Mouse (Mus musculus) cerebellum, adult 18-20 months (tissue): Measurements from ENCODE around the gene Tet2.
"Not testable (repeated sequence)": the region's sequence is repeated elsewhere in the genome, so short reads cannot be mapped to it uniquely, and the experiment has no call there.

ENCODE experiments used
- DNase-seq, 2 experiments: peaks; one replicate each; pipeline ENCODE4 v3.0.0; 2021

Gene Tet2

DNA sequence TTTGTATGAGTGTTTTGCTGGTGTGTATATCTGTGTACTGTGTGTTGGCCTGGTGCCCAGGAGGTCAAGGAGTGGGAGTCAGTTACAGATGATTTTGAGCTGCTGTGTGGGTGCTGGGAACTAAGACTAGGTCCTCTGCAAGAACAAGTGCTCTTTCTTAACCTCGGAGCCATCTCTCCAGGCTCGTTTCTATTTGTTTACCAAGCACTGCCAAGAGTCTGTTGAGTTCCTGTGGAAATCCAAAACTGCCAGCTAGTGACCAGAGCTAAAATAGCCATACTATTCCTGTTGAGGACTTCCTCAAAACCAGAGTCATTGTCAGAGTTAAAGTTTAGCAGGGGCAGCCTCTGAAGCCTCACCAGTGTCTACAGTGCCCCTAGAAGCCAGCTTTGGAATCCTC, 1.9 kb upstream of the Tet2 start:
- no peak for DNase-seq

DNA sequence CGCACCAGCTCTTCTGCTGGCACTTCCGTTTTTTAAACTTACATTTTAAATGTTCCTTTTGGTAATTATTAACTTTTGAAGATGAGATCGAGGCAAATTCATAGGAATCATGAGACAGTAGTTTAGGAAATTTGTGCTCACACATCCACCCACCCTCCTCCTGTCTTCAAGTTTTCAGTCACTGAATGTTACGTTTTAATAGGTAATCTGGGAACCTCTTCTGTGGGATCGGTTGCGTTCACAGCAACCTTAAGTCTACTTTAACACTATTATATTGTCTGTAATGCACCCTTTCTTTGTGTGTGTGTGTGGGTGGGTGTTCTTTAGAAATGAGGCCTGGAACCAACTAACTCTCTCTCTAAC, 346 bp upstream of the Tet2 start:
- DNase-seq = no peak

DNA sequence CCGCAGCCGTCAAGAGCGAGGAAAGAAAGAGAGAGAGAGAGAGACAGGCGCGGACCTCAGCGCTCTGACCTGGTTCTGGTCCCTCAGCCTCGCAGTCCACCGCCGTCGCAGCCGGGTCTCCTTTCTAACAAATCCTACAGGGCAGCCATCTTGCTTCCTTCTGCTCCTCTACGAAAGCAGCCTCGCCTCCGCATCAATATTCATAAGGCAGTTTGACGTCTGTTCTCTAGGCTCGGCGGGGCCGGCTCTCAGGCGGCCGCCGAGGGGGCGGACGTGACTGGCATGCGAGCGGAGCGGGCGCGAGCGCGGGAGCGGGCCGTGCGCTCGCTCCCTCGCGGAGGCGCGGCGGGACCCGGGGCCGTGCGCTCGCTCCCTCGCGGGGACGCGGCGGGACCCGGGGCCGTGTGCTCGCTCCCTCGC, 798 bp downstream of the Tet2 start:
- DNase-seq = peak; percentile 83 to 88

DNA sequence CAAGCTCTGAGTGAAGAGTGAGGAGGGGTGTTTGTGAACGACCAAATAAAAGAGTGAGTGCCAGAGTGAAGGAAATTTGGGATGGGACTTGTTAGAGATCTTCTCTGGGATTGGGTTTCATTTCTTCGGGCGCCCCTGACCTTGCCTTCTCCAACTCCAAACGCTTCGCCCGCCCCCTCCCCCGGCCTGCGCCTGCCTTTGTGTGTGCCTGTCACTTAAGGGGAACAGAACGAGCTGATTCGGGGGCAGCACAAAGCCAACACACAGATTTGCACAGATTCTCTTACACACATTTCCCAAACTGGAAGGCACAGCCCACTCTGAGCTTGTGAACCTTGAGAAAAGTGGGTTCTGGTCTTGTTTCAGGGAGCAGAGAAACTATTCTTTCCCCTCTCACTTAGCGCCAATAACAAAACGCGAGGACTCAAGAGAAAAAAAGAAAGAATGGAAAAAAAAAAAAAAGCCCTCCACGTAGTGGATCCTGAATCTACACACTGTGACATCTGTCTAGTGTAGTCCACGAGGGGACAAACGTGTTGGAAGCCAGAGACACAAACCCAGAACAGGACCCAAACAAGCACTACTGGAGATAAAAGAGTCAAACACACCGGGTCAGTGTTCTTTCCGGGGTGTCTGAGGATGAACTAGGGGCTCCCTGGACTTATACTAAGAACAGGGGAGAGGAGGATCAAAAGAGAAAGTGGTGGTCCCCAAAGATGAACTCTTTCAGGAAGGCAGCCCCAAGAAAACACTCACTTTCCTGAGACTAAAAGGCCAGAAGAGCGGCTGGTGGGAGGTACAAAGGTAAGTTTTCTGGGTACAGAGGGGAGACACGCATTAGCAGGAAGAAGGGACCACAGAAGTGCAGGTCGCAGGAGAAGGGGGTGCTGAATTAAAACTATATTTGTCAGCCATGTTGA, 1.6 kb downstream of the Tet2 start:
- DNase-seq = peak; percentile 24 to 29

DNA sequence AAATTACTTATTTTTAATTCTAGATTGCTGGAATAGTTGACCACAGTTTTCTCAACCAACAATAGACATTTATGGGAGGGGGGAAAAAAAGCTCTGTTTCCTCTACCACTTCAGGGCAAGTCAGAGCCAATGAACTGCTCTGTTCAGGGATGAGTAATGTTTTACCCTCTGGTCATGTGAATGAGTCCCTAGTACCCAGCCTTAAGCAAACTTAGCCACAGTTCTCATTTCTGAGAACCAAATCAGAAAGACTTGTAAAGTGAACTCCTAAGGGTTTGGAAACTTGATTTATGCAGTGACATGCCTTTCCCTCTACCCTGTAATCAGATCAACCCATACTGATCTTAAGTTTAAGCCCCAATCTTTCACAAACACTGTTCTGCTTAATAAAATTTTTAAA, 2.9 kb downstream of the Tet2 start:
- no peak for DNase-seq

DNA sequence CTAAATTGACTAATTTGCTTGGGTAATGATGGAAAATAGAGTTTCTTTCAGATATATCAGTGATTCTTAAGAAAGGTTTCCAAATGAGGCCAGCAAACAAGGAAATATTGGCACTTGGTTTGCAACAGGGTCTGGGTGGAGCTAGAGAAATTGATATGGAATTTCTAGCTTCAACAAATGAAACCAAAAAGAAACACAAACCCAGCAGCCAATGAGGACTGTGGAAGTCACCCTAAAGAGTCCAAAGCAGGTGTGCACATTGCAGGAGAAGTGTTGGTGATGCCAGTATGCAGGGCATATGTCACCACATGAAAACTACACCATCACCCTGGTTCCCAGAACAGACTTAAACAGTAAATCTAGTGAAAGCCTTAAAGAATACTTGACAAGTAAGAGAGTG, 3.9 kb downstream of the Tet2 start:
- DNase-seq = no peak

- no peak for DNase-seq
Observed at GRCm38 (mm10) chr3:133539991-133540390, 4.9 kb downstream of the Tet2 start.

DNA sequence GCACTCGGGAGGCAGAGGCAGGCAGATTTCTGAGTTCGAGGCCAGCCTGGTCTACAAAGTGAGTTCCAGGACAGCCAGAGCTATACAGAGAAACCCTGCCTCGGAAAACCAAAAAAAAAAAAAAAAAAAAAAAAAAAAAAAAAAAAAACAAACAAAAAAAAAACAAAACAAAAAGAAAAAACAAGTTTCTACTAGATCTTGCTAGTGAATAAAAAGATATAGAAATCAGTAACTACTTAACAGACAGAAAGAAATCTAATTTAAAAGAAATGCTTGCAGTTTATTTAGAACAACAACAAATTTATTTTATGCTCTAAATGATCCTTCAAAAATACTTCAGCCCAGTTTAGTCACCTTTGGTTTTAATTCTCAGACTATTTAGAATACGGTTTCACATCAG, 6.4 kb downstream of the Tet2 start:
- DNase-seq = not testable (repeated sequence)

DNA sequence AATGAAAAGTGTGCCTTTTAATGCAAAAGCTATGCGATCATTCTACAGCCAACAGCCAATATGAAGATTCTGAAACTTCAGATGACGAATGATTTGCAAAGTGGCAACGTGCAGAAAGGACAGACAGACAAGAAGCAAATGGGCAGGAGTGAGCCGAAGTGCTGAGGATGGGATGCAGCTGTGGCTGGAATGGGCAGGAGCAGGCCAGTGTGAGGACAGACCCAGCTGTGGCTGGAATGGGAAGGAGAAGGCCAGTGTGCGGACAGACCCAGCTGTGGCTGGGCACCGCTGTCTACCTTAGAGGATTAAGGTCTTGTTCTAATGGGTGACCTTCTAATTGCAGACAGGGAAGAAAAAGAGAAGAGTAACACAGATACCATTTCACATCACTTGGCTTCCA, 9.3 kb downstream of the Tet2 start:
- no peak for DNase-seq

GRCm38 (mm10) chr3:133534066-133534465, 10.9 kb downstream of the Tet2 start:
- no peak for DNase-seq

GRCm38 (mm10) chr3:133533272-133533995, 11.5 kb downstream of the Tet2 start:
- DNase-seq = no peak

- DNase-seq = no peak
Observed at GRCm38 (mm10) chr3:133532806-133533205, 12.1 kb downstream of the Tet2 start.

DNA sequence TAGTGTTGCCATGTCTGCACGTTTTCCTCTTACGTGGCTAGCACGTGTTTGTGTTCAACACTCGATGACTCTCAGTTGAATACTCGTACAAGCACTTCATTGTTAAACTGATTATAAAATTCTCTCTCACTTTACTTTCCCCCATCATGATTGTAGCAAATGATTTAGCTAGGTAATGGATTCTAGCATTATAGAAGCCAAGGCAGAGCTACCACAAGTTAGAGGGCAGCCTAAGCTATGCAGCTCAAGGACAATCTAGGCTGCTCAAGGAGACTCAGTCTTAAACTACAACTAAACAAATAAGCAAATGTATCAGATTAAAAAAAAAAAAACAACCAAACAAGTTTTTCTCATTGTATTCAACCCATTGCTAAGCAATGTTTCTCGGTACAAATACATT, 12.7 kb downstream of the Tet2 start:
- no peak for DNase-seq

DNA sequence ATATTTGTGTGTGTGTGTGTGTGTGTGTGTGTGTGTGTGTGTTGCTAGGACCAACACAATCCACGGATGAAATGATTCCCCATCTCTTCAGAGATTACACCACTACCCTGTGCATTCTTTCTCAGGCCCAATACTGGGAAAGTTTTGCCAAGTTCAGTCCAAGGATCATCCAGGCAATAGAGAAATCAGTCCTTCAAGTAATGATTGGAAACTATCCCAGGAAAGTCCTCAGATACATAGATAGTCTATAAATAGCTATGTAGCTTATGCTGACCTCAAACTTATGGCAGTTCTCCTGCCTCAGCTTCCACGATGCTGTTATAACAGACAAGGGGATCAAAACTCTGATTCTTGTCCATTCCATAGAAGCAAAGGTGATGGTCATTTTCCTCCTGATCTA, 13.8 kb downstream of the Tet2 start:
- DNase-seq = no peak

- no peak for DNase-seq
Observed at GRCm38 (mm10) chr3:133530664-133531063, 14.3 kb downstream of the Tet2 start.

DNA sequence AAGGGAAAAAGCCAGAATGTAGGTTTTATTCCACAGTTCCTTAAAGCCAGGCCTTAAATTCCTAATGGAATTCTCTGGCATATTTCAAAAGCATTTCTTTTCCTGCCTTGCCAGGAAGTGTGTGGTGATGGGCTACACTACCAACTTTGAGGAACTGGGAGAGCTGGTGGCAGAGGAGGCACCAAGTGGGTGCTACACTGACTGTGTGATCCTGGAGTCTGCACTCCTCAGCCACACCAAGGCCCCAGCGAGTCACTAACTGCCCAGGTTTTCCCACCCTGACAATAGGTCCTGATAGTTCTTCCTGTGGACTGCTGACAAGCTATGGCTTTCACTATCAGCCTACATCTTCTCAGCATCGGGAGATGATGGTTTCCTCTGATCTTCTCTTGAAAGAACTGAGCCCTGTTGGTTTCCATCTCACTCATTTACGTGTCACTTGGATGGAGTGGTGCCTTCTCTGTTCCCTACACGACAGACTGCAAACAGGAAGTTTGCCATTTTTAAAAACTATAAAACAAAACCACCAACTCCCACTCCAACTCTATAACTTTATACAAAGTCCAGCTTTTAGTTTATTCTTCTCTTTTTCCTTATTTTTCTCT, 18.7 kb downstream of the Tet2 start:
- no peak for DNase-seq

DNA sequence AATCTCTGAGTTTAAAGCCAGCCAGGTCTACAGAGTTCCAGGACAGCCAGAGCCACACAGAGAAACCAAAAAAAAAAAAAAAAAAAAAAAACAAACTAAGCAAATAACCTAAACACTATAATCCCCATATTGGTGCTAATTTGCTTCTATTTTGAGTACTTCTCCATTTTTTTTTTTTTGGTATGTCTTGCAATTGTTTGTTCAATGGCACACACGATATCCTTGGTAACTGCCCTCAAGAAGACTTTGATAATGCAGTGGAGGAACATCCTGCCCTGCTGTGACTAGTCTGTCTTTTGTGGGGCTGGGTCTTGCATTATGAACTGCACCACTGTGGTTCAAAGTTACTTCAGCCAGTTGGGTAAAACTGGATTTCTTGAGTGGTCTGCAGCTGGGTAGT, 19.4 kb downstream of the Tet2 start:
- no peak for DNase-seq

DNA sequence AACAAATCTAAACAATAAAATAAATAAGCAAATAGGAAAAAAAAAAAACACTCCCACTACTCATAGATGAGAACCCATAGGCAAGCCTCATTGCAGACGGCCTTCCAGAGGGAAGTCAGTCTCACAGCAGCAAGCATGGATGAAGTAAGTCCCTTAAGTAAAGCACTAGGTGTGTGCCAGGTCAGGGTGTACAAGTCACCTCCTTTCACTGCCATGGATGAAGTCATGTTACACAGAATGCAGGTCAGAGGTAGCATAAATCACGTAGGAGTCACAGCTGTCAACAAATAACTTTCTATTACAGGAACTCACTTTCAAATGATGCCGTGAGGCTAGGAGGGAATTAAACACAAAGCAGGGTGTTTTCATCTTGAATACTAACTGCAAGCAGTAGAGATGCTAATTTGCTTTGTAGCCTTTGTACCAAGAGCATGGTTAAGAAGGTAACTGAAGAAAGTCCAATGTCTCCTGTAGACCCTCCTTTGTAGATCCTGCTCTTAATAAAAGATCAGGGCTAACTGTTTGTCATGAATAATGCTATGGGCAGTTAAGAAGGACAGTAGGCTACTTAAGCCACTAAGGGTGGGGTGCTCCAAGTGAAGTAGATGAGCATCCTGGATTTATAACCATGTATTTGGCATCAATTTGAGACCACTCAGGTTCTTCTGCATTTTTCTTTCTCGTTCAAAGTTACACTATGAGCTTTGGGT, 20.4 kb downstream of the Tet2 start:
- no peak for DNase-seq

DNA sequence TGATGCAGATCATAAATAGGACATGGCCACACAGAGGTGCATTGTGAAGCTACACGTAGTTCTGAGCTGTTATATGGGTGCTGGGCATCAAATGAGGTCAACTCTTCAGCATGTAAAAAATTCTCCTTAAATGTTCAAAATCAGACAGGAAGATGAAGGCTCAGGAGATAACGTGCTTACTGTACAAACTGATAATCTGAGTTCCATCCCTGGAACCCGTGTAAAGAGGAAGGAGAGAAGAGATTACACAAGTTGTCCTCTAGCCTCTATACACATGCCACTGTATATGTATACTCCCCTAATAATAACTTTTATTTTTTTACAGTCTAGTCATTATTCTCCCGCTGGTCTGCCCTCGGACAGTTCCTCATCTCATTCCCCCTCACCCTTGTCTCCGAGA, 21.7 kb downstream of the Tet2 start:
- DNase-seq = no peak

DNA sequence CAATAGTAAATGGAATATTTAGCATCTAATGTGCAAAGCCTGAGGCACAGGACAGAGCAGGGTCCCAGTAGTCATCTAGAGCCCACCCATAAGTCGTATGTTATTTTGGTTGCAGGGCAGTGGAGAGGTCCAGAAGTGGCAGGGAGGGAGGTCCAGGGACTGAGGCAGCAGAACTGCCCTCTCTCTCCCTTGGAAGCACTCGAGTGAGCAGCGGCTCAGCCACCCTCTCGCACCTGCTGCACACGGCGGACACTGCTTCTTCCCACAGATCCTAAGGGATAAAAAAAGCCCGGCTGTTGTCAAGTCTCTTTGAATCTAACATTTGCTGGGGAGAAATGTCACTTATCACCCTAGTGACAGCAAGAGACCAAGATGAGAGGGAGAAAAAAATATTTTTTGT, 22.6 kb downstream of the Tet2 start:
- no peak for DNase-seq

- no peak for DNase-seq
Observed at GRCm38 (mm10) chr3:133518801-133519200, 26.1 kb downstream of the Tet2 start.

DNA sequence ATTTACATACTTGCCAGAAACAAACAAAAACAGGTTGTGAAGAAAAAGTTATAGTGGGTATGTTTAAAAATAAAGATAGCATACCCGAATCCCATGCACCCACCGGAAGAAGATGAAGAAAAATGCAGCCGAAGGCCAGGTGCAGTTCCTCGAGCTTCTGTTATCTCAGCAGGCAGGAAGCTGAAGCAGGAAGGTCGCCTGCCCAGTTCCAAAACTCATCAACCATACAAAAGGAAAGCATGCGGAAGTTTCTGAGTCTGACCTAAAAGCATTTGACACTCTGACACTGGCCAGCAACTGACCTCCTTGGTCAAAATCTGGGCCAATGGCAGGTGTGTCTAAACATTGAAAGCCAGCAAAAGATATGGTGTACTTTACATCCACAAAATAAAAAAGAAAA, 26.8 kb downstream of the Tet2 start:
- no peak for DNase-seq

- no peak for DNase-seq
Observed at GRCm38 (mm10) chr3:133517406-133517805, 27.5 kb downstream of the Tet2 start.
